Mouse (Mus musculus) ES-Bruce4 (cell line): ENCODE data around the gene Rab3gap1. TPM values are rescaled to one million over a fixed set of nuclear protein-coding genes. Genes with fewer than 3 reads are reported as not detected.

ENCODE experiments used
- H3K27ac ChIP-seq: 2 replicates; pipeline ENCODE4 v1.5.1; 2012; ENCODE audit warnings: low read length, inconsistent platforms; ENCODE audit not compliant: insufficient read depth
- H3K27me3 ChIP-seq: 2 replicates; pipeline ENCODE4 v1.6.1; 2012; ENCODE audit warnings: mild to moderate bottlenecking, low read length, inconsistent platforms; ENCODE audit not compliant: control insufficient read depth, poor library complexity, insufficient read depth, severe bottlenecking
- H3K36me3 ChIP-seq: 2 replicates; pipeline ENCODE4 v1.6.1; 2012; ENCODE audit warnings: inconsistent platforms, mild to moderate bottlenecking, low read length, moderate library complexity; ENCODE audit not compliant: control insufficient read depth, poor library complexity, insufficient read depth, severe bottlenecking
- H3K4me1 ChIP-seq: one replicate; pipeline ENCODE4 v1.8.1; 2011; ENCODE audit warnings: low read length; ENCODE audit not compliant: control insufficient read depth, insufficient read depth
- H3K4me3 ChIP-seq: 2 replicates; pipeline ENCODE4 v1.5.1; 2011; ENCODE audit warnings: low read depth, mild to moderate bottlenecking, low read length
- H3K9ac ChIP-seq: 2 replicates; pipeline ENCODE4 v1.6.1; 2012; ENCODE audit warnings: low read depth, mild to moderate bottlenecking, inconsistent platforms; ENCODE audit not compliant: poor library complexity, severe bottlenecking
- H3K9me3 ChIP-seq: replicated peaks from 2 replicates; pipeline ENCODE4 v1.6.1; 2012; ENCODE audit warnings: mild to moderate bottlenecking, low read length, inconsistent platforms; ENCODE audit not compliant: control insufficient read depth, poor library complexity, insufficient read depth, severe bottlenecking
- CTCF ChIP-seq: IDR thresholded peaks from one replicate; pipeline ENCODE4 v1.8.1; 2011; ENCODE audit warnings: low read depth, low read length
- EP300 ChIP-seq: IDR thresholded peaks from 2 replicates; pipeline ENCODE4 v1.6.1; 2011; ENCODE audit warnings: low read depth, low read length; ENCODE audit not compliant: insufficient read depth
- POLR2A ChIP-seq: IDR thresholded peaks from one replicate; pipeline ENCODE4 v1.8.1; 2011; ENCODE audit warnings: low read length; ENCODE audit not compliant: insufficient read depth
- polyA plus RNA-seq: library from polyadenylated mRNA; stranded (reverse); fragments of >200 nt; gene quantifications from 2 replicates; pipeline ENCODE4 v1.2.4, GENCODE M21; 2011; ENCODE audit warnings: low read depth; ENCODE audit not compliant: missing spikeins, insufficient read depth, insufficient read length

Rab3gap1 gene
- polyA plus RNA-seq, 1 experiment, result 28.3 TPM

GRCm38 (mm10) chr1:127963326-127963725, 94.8 kb downstream of the Rab3gap1 start:
- Histone ChIP-seq H3K27ac (no peak overlapping the region), H3K4me1 (no peaks in the 10 kb centered on the region), H3K36me3 (peaks cover 10% of the 10 kb centered on the region), H3K9ac (no peak overlapping the region), H3K4me3 (no peak overlapping the region), H3K27me3 (no peaks in the 10 kb centered on the region), H3K9me3 (no peaks in the 10 kb centered on the region)
- TF ChIP-seq EP300, result no peak
- no peak for TF ChIP-seq POLR2A
- TF ChIP-seq CTCF, result no peak

- no peaks in the 10 kb centered on the region for H3K27me3 ChIP-seq
- H3K36me3 ChIP-seq, result peaks cover under 1% of the 10 kb centered on the region; the same call in 1 of the 2 replicates
- no peak overlapping the region for H3K27ac ChIP-seq
- no peak overlapping the region for H3K4me3 ChIP-seq
- TF ChIP-seq EP300 (no peak), POLR2A (no peak), CTCF (no peak)
- H3K9me3 ChIP-seq, result no peaks in the 10 kb centered on the region
- H3K4me1 ChIP-seq, result no peaks in the 10 kb centered on the region
- H3K9ac ChIP-seq, result no peak overlapping the region
Measured at GRCm38 (mm10) chr1:127970870-127971269, 102.3 kb downstream of the Rab3gap1 start.

- TF ChIP-seq CTCF, result no peak
- TF ChIP-seq EP300, result no peak
- no peak for TF ChIP-seq POLR2A
Measured at GRCm38 (mm10) chr1:127974082-127974481, 105.5 kb downstream of the Rab3gap1 start.

GRCm38 (mm10) chr1:127975676-127976075, 107.1 kb downstream of the Rab3gap1 start:
- H3K4me1 ChIP-seq, result no peaks in the 10 kb centered on the region

More at GRCm38 (mm10) chr1:127974082-127974481, 105.5 kb downstream of the Rab3gap1 start:
- no peaks in the 10 kb centered on the region for H3K4me1 ChIP-seq
- no peak overlapping the region for H3K9ac ChIP-seq
- H3K36me3 ChIP-seq, result peaks cover 2% of the 10 kb centered on the region; the same call in 1 of the 2 replicates
- no peak overlapping the region for H3K4me3 ChIP-seq
- H3K27me3 ChIP-seq, result no peaks in the 10 kb centered on the region
- no peak overlapping the region for H3K27ac ChIP-seq
- no peaks in the 10 kb centered on the region for H3K9me3 ChIP-seq

GRCm38 (mm10) chr1:127976106-127976505, 107.5 kb downstream of the Rab3gap1 start:
- H3K9ac ChIP-seq, result no peak overlapping the region
- H3K27me3 ChIP-seq, result no peaks in the 10 kb centered on the region
- no peak overlapping the region for H3K27ac ChIP-seq
- no peaks in the 10 kb centered on the region for H3K9me3 ChIP-seq
- peaks cover 2% of the 10 kb centered on the region; the same call in 1 of the 2 replicates for H3K36me3 ChIP-seq
- no peak for TF ChIP-seq CTCF
- TF ChIP-seq EP300, result no peak
- TF ChIP-seq POLR2A, result no peak
- H3K4me3 ChIP-seq, result no peak overlapping the region
- H3K4me1 ChIP-seq, result no peaks in the 10 kb centered on the region

More at GRCm38 (mm10) chr1:127975676-127976075, 107.1 kb downstream of the Rab3gap1 start:
- H3K9ac ChIP-seq, result no peak overlapping the region
- no peak overlapping the region for H3K27ac ChIP-seq
- TF ChIP-seq CTCF, result no peak
- no peak for TF ChIP-seq POLR2A
- TF ChIP-seq EP300, result no peak
- no peak overlapping the region for H3K4me3 ChIP-seq
- H3K27me3 ChIP-seq, result no peaks in the 10 kb centered on the region
- no peaks in the 10 kb centered on the region for H3K9me3 ChIP-seq
- H3K36me3 ChIP-seq, result peaks cover 2% of the 10 kb centered on the region; the same call in 1 of the 2 replicates

GRCm38 (mm10) chr1:127978125-127978524, 109.6 kb downstream of the Rab3gap1 start:
- H3K36me3 ChIP-seq, result peaks cover 2% of the 10 kb centered on the region; the same call in 1 of the 2 replicates
- no peaks in the 10 kb centered on the region for H3K4me1 ChIP-seq
- H3K9me3 ChIP-seq, result no peaks in the 10 kb centered on the region
- H3K9ac ChIP-seq, result no peak overlapping the region
- no peak overlapping the region for H3K27ac ChIP-seq
- H3K4me3 ChIP-seq, result no peak overlapping the region
- no peak for TF ChIP-seq EP300
- TF ChIP-seq POLR2A, result no peak
- TF ChIP-seq CTCF, result no peak
- H3K27me3 ChIP-seq, result no peaks in the 10 kb centered on the region
